Mouse (Mus musculus) testis, adult 2 months (tissue): ENCODE results near the gene Sla2.

Experiments
- CTCF ChIP-seq: fragments of 200-500 bp; IDR thresholded peaks from 2 replicates; pipeline ENCODE4 v1.5.1; 2012; ENCODE audit warnings: low read depth, mild to moderate bottlenecking, inconsistent platforms, low read length, moderate library complexity; ENCODE audit not compliant: control insufficient read depth, insufficient read depth, insufficient replicate concordance
- POLR2A ChIP-seq: fragments of 200-500 bp; IDR thresholded peaks from 2 replicates; pipeline ENCODE4 v1.6.1; 2012; ENCODE audit warnings: low read depth, mild to moderate bottlenecking, inconsistent platforms, low read length, moderate library complexity; ENCODE audit not compliant: control insufficient read depth

- TF ChIP-seq CTCF = peak; percentile 5
- peak; percentile 71 for TF ChIP-seq POLR2A
Measured at GRCm38 (mm10) chr2:156862772-156863486, 24.1 kb downstream of the Sla2 start, which contains the start of gene Rab5if.
